Mouse (Mus musculus): Measurements from ENCODE around the gene Gm49383. TPM values are rescaled to one million over a fixed set of nuclear protein-coding genes. Genes with fewer than 3 reads are reported as not detected.

Gm49383 gene
- polyA plus RNA-seq, 1 experiment from 2014 or later: 22.3 TPM

GRCm38 (mm10) chr12:69207926-69208325 lies 11.0 kb upstream of the Gm49383 start:
- no peaks in the 10 kb centered on the region for H3K27me3 ChIP-seq (ENCODE audit: control insufficient read depth, insufficient read depth, low read length)
- no peak overlapping the region for H3K4me3 ChIP-seq (replicated peaks; ENCODE audit: low read length)
- H3K9ac ChIP-seq (ENCODE audit: low read length): no peak overlapping the region
- H3K27ac ChIP-seq (ENCODE audit: low read length): no peak overlapping the region
- no peak overlapping the region for H3K4me2 ChIP-seq (ENCODE audit: low read depth, low read length)
- ATAC-seq (ENCODE audit: insufficient read depth, low FRiP score): no peak
- H3K4me1 ChIP-seq (ENCODE audit: control insufficient read depth, insufficient read depth, low read length): no peaks in the 10 kb centered on the region
- no peaks in the 10 kb centered on the region for H3K9me3 ChIP-seq (replicated peaks; ENCODE audit: control insufficient read depth, low read length)
- WGBS: 95% methylated on average over 7 of the region's 7 CpGs
- peaks cover 8% of the 10 kb centered on the region; the same call in 1 of the 2 replicates for H3K36me3 ChIP-seq (ENCODE audit: control insufficient read depth, insufficient read depth, low read length)

- no peaks in the 10 kb centered on the region for H3K27me3 ChIP-seq (ENCODE audit: control insufficient read depth, insufficient read depth, low read length)
- H3K4me3 ChIP-seq (replicated peaks; ENCODE audit: low read length): no peak overlapping the region
- H3K4me2 ChIP-seq (ENCODE audit: low read depth, low read length): no peak overlapping the region
- ATAC-seq (ENCODE audit: insufficient read depth, low FRiP score): no peak
- peaks cover 8% of the 10 kb centered on the region; the same call in 1 of the 2 replicates for H3K36me3 ChIP-seq (ENCODE audit: control insufficient read depth, insufficient read depth, low read length)
- WGBS: 92% methylated on average over 8 of the region's 8 CpGs
- no peaks in the 10 kb centered on the region for H3K4me1 ChIP-seq (ENCODE audit: control insufficient read depth, insufficient read depth, low read length)
- H3K9me3 ChIP-seq (replicated peaks; ENCODE audit: control insufficient read depth, low read length): no peaks in the 10 kb centered on the region
- H3K27ac ChIP-seq (ENCODE audit: low read length): no peak overlapping the region
- no peak overlapping the region for H3K9ac ChIP-seq (ENCODE audit: low read length)
These were observed 10.5 kb upstream of the Gm49383 start for GRCm38 (mm10) chr12:69207396-69207795.

GRCm38 (mm10) chr12:69204052-69204833 lies 7.3 kb upstream of the Gm49383 start, which contains the start of gene Gm49384:
TSS of gene Gm49384 (minus strand) at chr12:69204267.
- no peak for ATAC-seq (ENCODE audit: insufficient read depth, low FRiP score)
- 78% methylated on average over 16 of the region's 16 CpGs for WGBS

GRCm38 (mm10) chr12:69198985-69199384 lies 2.1 kb upstream of the Gm49383 start:
- no peaks in the 10 kb centered on the region for H3K27me3 ChIP-seq (ENCODE audit: control insufficient read depth, insufficient read depth, low read length)
- peak; percentile 47; the same call in 1 of the 2 replicates for ATAC-seq (ENCODE audit: insufficient read depth, low FRiP score)
- H3K4me2 ChIP-seq (ENCODE audit: low read depth, low read length): peak overlapping the region; percentile 97; the same call in 1 of the 2 replicates
- no peak overlapping the region for H3K4me3 ChIP-seq (replicated peaks; ENCODE audit: low read length)
- H3K36me3 ChIP-seq (ENCODE audit: control insufficient read depth, insufficient read depth, low read length): no peaks in the 10 kb centered on the region
- H3K9ac ChIP-seq (ENCODE audit: low read length): no peak overlapping the region
- peaks cover 19% of the 10 kb centered on the region for H3K4me1 ChIP-seq (ENCODE audit: control insufficient read depth, insufficient read depth, low read length)
- H3K27ac ChIP-seq (ENCODE audit: low read length): no peak overlapping the region; the same call in 1 of the 2 replicates
- H3K9me3 ChIP-seq (replicated peaks; ENCODE audit: control insufficient read depth, low read length): no peaks in the 10 kb centered on the region

More at GRCm38 (mm10) chr12:69204052-69204833, 7.3 kb upstream of the Gm49383 start, which contains the start of gene Gm49384:
- Histone ChIP-seq H3K9ac (ENCODE audit: low read length) (no peak within 1 kb of the TSS), H3K4me3 (replicated peaks; ENCODE audit: low read length) (no peak within 1 kb of the TSS), H3K9me3 (replicated peaks; ENCODE audit: control insufficient read depth, low read length) (no peaks in the 10 kb centered on the region), H3K36me3 (ENCODE audit: control insufficient read depth, insufficient read depth, low read length) (0 out of 2 replicates have a peak, but pooled peaks cover 2% of the 10 kb centered on the region), H3K27ac (ENCODE audit: low read length) (no peak within 1 kb of the TSS), H3K27me3 (ENCODE audit: control insufficient read depth, insufficient read depth, low read length) (no peaks in the 10 kb centered on the region), H3K4me1 (ENCODE audit: control insufficient read depth, insufficient read depth, low read length) (peaks cover 3% of the 10 kb centered on the region), H3K4me2 (ENCODE audit: low read depth, low read length) (no peak within 1 kb of the TSS)

GRCm38 (mm10) chr12:69198164-69198535 lies 1.2 kb upstream of the Gm49383 start, which contains the start of gene Dnaaf2:
TSS of gene Dnaaf2 (minus strand) at chr12:69198429.
- Histone ChIP-seq H3K9ac (ENCODE audit: low read length) (peak within 1 kb of the TSS; percentile 94), H3K4me2 (ENCODE audit: low read depth, low read length) (peak within 1 kb of the TSS; percentile 97), H3K4me3 (replicated peaks; ENCODE audit: low read length) (peak within 1 kb of the TSS; percentile 99), H3K9me3 (replicated peaks; ENCODE audit: control insufficient read depth, low read length) (no peaks in the 10 kb centered on the region), H3K36me3 (ENCODE audit: control insufficient read depth, insufficient read depth, low read length) (no peaks in the 10 kb centered on the region), H3K27me3 (ENCODE audit: control insufficient read depth, insufficient read depth, low read length) (no peaks in the 10 kb centered on the region), H3K4me1 (ENCODE audit: control insufficient read depth, insufficient read depth, low read length) (peaks cover 19% of the 10 kb centered on the region), H3K27ac (ENCODE audit: low read length) (peak within 1 kb of the TSS; percentile 89)
- peak; percentile 19; the same call in 1 of the 2 replicates for ATAC-seq (ENCODE audit: insufficient read depth, low FRiP score)
- WGBS: 1% methylated on average over 18 of the region's 18 CpGs

GRCm38 (mm10) chr12:69197378-69198163 lies 667 bp upstream of the Gm49383 start:
- Histone ChIP-seq H3K27ac (ENCODE audit: low read length) (peak overlapping the region; percentile 89), H3K27me3 (ENCODE audit: control insufficient read depth, insufficient read depth, low read length) (no peaks in the 10 kb centered on the region), H3K36me3 (ENCODE audit: control insufficient read depth, insufficient read depth, low read length) (no peaks in the 10 kb centered on the region), H3K4me3 (replicated peaks; ENCODE audit: low read length) (peak overlapping the region; percentile 99), H3K9ac (ENCODE audit: low read length) (peak overlapping the region; percentile 94), H3K9me3 (replicated peaks; ENCODE audit: control insufficient read depth, low read length) (no peaks in the 10 kb centered on the region), H3K4me2 (ENCODE audit: low read depth, low read length) (peak overlapping the region; percentile 97), H3K4me1 (ENCODE audit: control insufficient read depth, insufficient read depth, low read length) (peaks cover 19% of the 10 kb centered on the region)
- under 1% methylated on average over 94 of the region's 94 CpGs for WGBS
- ATAC-seq (ENCODE audit: insufficient read depth, low FRiP score): peak; percentile 73

GRCm38 (mm10) chr12:69192637-69193036 lies 4.3 kb downstream of the Gm49383 start:
- WGBS: 93% methylated on average over 2 of the region's 2 CpGs
- ATAC-seq (ENCODE audit: insufficient read depth, low FRiP score): no peak
- Histone ChIP-seq H3K4me1 (ENCODE audit: control insufficient read depth, insufficient read depth, low read length) (peaks cover 4% of the 10 kb centered on the region; the same call in 1 of the 2 replicates), H3K4me2 (ENCODE audit: low read depth, low read length) (no peak overlapping the region), H3K9ac (ENCODE audit: low read length) (no peak overlapping the region), H3K36me3 (ENCODE audit: control insufficient read depth, insufficient read depth, low read length) (peaks cover 14% of the 10 kb centered on the region), H3K27ac (ENCODE audit: low read length) (no peak overlapping the region), H3K9me3 (replicated peaks; ENCODE audit: control insufficient read depth, low read length) (no peaks in the 10 kb centered on the region), H3K27me3 (ENCODE audit: control insufficient read depth, insufficient read depth, low read length) (no peaks in the 10 kb centered on the region), H3K4me3 (replicated peaks; ENCODE audit: low read length) (no peak overlapping the region)

GRCm38 (mm10) chr12:69191396-69191795 lies 5.5 kb downstream of the Gm49383 start:
- Histone ChIP-seq H3K27me3 (ENCODE audit: control insufficient read depth, insufficient read depth, low read length) (no peaks in the 10 kb centered on the region), H3K4me2 (ENCODE audit: low read depth, low read length) (no peak overlapping the region), H3K4me1 (ENCODE audit: control insufficient read depth, insufficient read depth, low read length) (peaks cover 12% of the 10 kb centered on the region), H3K36me3 (ENCODE audit: control insufficient read depth, insufficient read depth, low read length) (peaks cover 14% of the 10 kb centered on the region), H3K9ac (ENCODE audit: low read length) (no peak overlapping the region), H3K4me3 (replicated peaks; ENCODE audit: low read length) (no peak overlapping the region), H3K27ac (ENCODE audit: low read length) (no peak overlapping the region), H3K9me3 (replicated peaks; ENCODE audit: control insufficient read depth, low read length) (no peaks in the 10 kb centered on the region)
- ATAC-seq (ENCODE audit: insufficient read depth, low FRiP score): no peak
- 92% methylated on average over 5 of the region's 5 CpGs for WGBS

- H3K4me1 ChIP-seq (ENCODE audit: control insufficient read depth, insufficient read depth, low read length): peaks cover 11% of the 10 kb centered on the region
- H3K9ac ChIP-seq (ENCODE audit: low read length): no peak overlapping the region
- no peak overlapping the region for H3K4me3 ChIP-seq (replicated peaks; ENCODE audit: low read length)
- no peak; the same call in 1 of the 2 replicates for ATAC-seq (ENCODE audit: insufficient read depth, low FRiP score)
- no peak overlapping the region for H3K4me2 ChIP-seq (ENCODE audit: low read depth, low read length)
- no peaks in the 10 kb centered on the region for H3K9me3 ChIP-seq (replicated peaks; ENCODE audit: control insufficient read depth, low read length)
- 98% methylated on average over 1 of the region's 1 CpGs for WGBS
- peaks cover 14% of the 10 kb centered on the region for H3K36me3 ChIP-seq (ENCODE audit: control insufficient read depth, insufficient read depth, low read length)
- H3K27me3 ChIP-seq (ENCODE audit: control insufficient read depth, insufficient read depth, low read length): no peaks in the 10 kb centered on the region
- no peak overlapping the region for H3K27ac ChIP-seq (ENCODE audit: low read length)
These were observed 6.4 kb downstream of the Gm49383 start for GRCm38 (mm10) chr12:69190522-69190921.

Data from stomach, embryonic 16.5 days (tissue).